Mouse (Mus musculus): ENCODE measurements around the gene Arel1. TPM values are rescaled to one million over a fixed set of nuclear protein-coding genes. Genes with fewer than 3 reads are reported as not detected.
A peak's percentile ranks its signal among the peaks of the same experiment; 100 is the strongest.

The Arel1 gene
- polyA plus RNA-seq, 1 experiment from 2014 or later: 17.1 TPM

- no peak for ATAC-seq (ENCODE audit: insufficient read depth)
- no peaks in the 10 kb centered on the region for H3K4me1 ChIP-seq (ENCODE audit: insufficient read depth)
- 58% methylated on average over 3 of the region's 3 CpGs for WGBS
- no peak overlapping the region for H3K27ac ChIP-seq (ENCODE audit: low read depth)
- H3K4me3 ChIP-seq (ENCODE audit: low read depth, low read length): no peak overlapping the region
- H3K4me2 ChIP-seq: no peak overlapping the region
- H3K27me3 ChIP-seq (ENCODE audit: insufficient read depth, low read length): no peaks in the 10 kb centered on the region
- H3K9ac ChIP-seq: no peak overlapping the region
- no peak for TF ChIP-seq CTCF (IDR thresholded peaks at IDR 0.05; ENCODE audit: low read depth)
- no peaks in the 10 kb centered on the region for H3K9me3 ChIP-seq (ENCODE audit: low read depth, low read length)
- H3K36me3 ChIP-seq (ENCODE audit: insufficient read depth): peaks cover 38% of the 10 kb centered on the region
- no peak for DNase-seq
Measured at GRCm38 (mm10) chr12:84917799-84918198, 52.9 kb downstream of the Arel1 start.

- TF ChIP-seq CTCF (IDR thresholded peaks at IDR 0.05; ENCODE audit: low read depth): no peak
- Histone ChIP-seq H3K9ac (no peak overlapping the region), H3K27me3 (ENCODE audit: insufficient read depth, low read length) (no peaks in the 10 kb centered on the region), H3K27ac (ENCODE audit: low read depth) (no peak overlapping the region), H3K4me2 (no peak overlapping the region), H3K4me3 (ENCODE audit: low read depth, low read length) (no peak overlapping the region), H3K36me3 (ENCODE audit: insufficient read depth) (peaks cover 12% of the 10 kb centered on the region), H3K4me1 (ENCODE audit: insufficient read depth) (no peaks in the 10 kb centered on the region), H3K9me3 (ENCODE audit: low read depth, low read length) (no peaks in the 10 kb centered on the region)
- ATAC-seq (ENCODE audit: insufficient read depth) (no peak), DNase-seq (peak; percentile 22)
- 75% methylated on average over 5 of the region's 5 CpGs for WGBS
Measured at GRCm38 (mm10) chr12:84914959-84915358, 55.7 kb downstream of the Arel1 start.

GRCm38 (mm10) chr12:84912652-84913104 lies 58.0 kb downstream of the Arel1 start:
- Histone ChIP-seq H3K36me3 (ENCODE audit: insufficient read depth) (no peaks in the 10 kb centered on the region), H3K4me2 (no peak overlapping the region), H3K27me3 (ENCODE audit: insufficient read depth, low read length) (no peaks in the 10 kb centered on the region), H3K27ac (ENCODE audit: low read depth) (no peak overlapping the region), H3K4me1 (ENCODE audit: insufficient read depth) (peaks cover 4% of the 10 kb centered on the region; the same call in 1 of the 2 replicates), H3K9ac (no peak overlapping the region), H3K4me3 (ENCODE audit: low read depth, low read length) (no peak overlapping the region), H3K9me3 (ENCODE audit: low read depth, low read length) (no peaks in the 10 kb centered on the region)
- WGBS: 76% methylated on average over 4 of the region's 4 CpGs
- no peak for TF ChIP-seq CTCF (IDR thresholded peaks at IDR 0.05; ENCODE audit: low read depth)
- no peak for DNase-seq
- ATAC-seq (ENCODE audit: insufficient read depth): no peak

- ATAC-seq (ENCODE audit: insufficient read depth): no peak
- no peak for DNase-seq
- Histone ChIP-seq H3K36me3 (ENCODE audit: insufficient read depth) (no peaks in the 10 kb centered on the region), H3K4me1 (ENCODE audit: insufficient read depth) (peaks cover 14% of the 10 kb centered on the region; the same call in 1 of the 2 replicates), H3K9me3 (ENCODE audit: low read depth, low read length) (no peaks in the 10 kb centered on the region), H3K27me3 (ENCODE audit: insufficient read depth, low read length) (no peaks in the 10 kb centered on the region), H3K27ac (ENCODE audit: low read depth) (no peak overlapping the region), H3K4me2 (no peak overlapping the region), H3K9ac (no peak overlapping the region), H3K4me3 (ENCODE audit: low read depth, low read length) (no peak overlapping the region)
- 87% methylated on average over 2 of the region's 2 CpGs for WGBS
- no peak for TF ChIP-seq CTCF (IDR thresholded peaks at IDR 0.05; ENCODE audit: low read depth)
Measured at GRCm38 (mm10) chr12:84911640-84912039, 59.1 kb downstream of the Arel1 start.

- WGBS: 91% methylated on average over 4 of the region's 4 CpGs
- Histone ChIP-seq H3K9ac (no peak overlapping the region), H3K36me3 (ENCODE audit: insufficient read depth) (no peaks in the 10 kb centered on the region), H3K4me2 (no peak overlapping the region), H3K27me3 (ENCODE audit: insufficient read depth, low read length) (no peaks in the 10 kb centered on the region), H3K27ac (ENCODE audit: low read depth) (no peak overlapping the region), H3K9me3 (ENCODE audit: low read depth, low read length) (no peaks in the 10 kb centered on the region), H3K4me3 (ENCODE audit: low read depth, low read length) (no peak overlapping the region), H3K4me1 (ENCODE audit: insufficient read depth) (peaks cover 17% of the 10 kb centered on the region; the same call in 1 of the 2 replicates)
- no peak for TF ChIP-seq CTCF (IDR thresholded peaks at IDR 0.05; ENCODE audit: low read depth)
- ATAC-seq (ENCODE audit: insufficient read depth) (no peak), DNase-seq (no peak)
Measured at GRCm38 (mm10) chr12:84910066-84910465, 60.6 kb downstream of the Arel1 start.

GRCm38 (mm10) chr12:84907627-84908480 lies 62.8 kb downstream of the Arel1 start:
- H3K4me3 ChIP-seq (ENCODE audit: low read depth, low read length): no peak overlapping the region
- H3K4me2 ChIP-seq: no peak overlapping the region
- H3K9ac ChIP-seq: no peak overlapping the region
- H3K27me3 ChIP-seq (ENCODE audit: insufficient read depth, low read length): no peaks in the 10 kb centered on the region
- TF ChIP-seq CTCF (IDR thresholded peaks at IDR 0.05; ENCODE audit: low read depth): no peak
- WGBS: 43% methylated on average over 10 of the region's 10 CpGs
- ATAC-seq (ENCODE audit: insufficient read depth) (peak; percentile 82), DNase-seq (peak; percentile 49)
- H3K27ac ChIP-seq (ENCODE audit: low read depth): peak overlapping the region; percentile 54; the same call in 1 of the 2 replicates
- peaks cover 17% of the 10 kb centered on the region; the same call in 1 of the 2 replicates for H3K4me1 ChIP-seq (ENCODE audit: insufficient read depth)
- no peaks in the 10 kb centered on the region for H3K36me3 ChIP-seq (ENCODE audit: insufficient read depth)
- H3K9me3 ChIP-seq (ENCODE audit: low read depth, low read length): no peaks in the 10 kb centered on the region

- TF ChIP-seq CTCF (IDR thresholded peaks at IDR 0.05; ENCODE audit: low read depth): no peak
- 56% methylated on average over 12 of the region's 12 CpGs for WGBS
- Histone ChIP-seq H3K27ac (ENCODE audit: low read depth) (peak overlapping the region; percentile 44; the same call in 1 of the 2 replicates), H3K4me2 (no peak overlapping the region), H3K4me3 (ENCODE audit: low read depth, low read length) (no peak overlapping the region), H3K36me3 (ENCODE audit: insufficient read depth) (no peaks in the 10 kb centered on the region), H3K27me3 (ENCODE audit: insufficient read depth, low read length) (no peaks in the 10 kb centered on the region), H3K9ac (no peak overlapping the region), H3K4me1 (ENCODE audit: insufficient read depth) (peaks cover 17% of the 10 kb centered on the region; the same call in 1 of the 2 replicates), H3K9me3 (ENCODE audit: low read depth, low read length) (no peaks in the 10 kb centered on the region)
- ATAC-seq (ENCODE audit: insufficient read depth) (peak; percentile 43; the same call in 1 of the 2 replicates), DNase-seq (peak; percentile 36)
Measured at GRCm38 (mm10) chr12:84907024-84907626, 63.6 kb downstream of the Arel1 start.
